In the genomic region with DNA sequence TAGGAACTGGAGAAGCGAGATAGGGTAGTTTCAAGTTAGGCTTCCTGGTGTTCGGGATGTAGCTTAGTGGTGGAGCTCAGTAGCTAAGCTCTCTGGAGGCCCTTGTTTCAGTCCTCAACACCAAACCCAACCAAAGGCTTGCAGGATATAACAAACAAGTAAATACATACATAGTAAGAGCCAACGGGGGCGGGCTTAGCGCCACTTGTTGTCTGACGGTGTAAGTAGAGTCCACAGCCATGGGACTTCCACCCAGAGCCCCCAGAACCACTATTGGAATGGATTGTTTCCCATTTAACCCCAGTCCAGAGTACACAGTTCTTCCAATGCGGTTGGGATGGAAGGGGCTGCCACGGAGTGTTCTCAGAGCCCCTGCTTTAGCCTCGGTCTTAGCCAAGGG, we compare ENCODE assay signal across 8 mouse cellular contexts. TPM values are rescaled to one million over a fixed set of nuclear protein-coding genes. Genes with fewer than 3 reads are reported as not detected.
DNase-seq lines count a peak whose midpoint lies in the region; ATAC-seq and TF ChIP-seq lines count a peak whose summit lies in the region.

No protein-coding gene starts in this region.

- H3K36me3 ChIP-seq in heart, embryonic 10.5 days: peaks cover 32% of the 10 kb centered on the region
- H3K36me3 ChIP-seq in ES-E14 (ENCODE audit: control insufficient read depth, insufficient read depth, low read length, poor library complexity, severe bottlenecking) (peaks cover 8% of the 10 kb centered on the region; the same call in 1 of the 2 replicates), macrophage (ENCODE audit: inconsistent target) (no peaks in the 10 kb centered on the region)
- no peaks in the 10 kb centered on the region for H3K36me3 ChIP-seq in hindbrain, embryonic 11.5 days (ENCODE audit: control insufficient read depth, insufficient read depth, low read length)

- 22% methylated on average over 9 of the region's 9 CpGs for WGBS in heart, embryonic 10.5 days
- 34% methylated on average over 9 of the region's 9 CpGs for WGBS in hindbrain, embryonic 11.5 days
- WGBS in macrophage (ENCODE audit: missing documents): 41% methylated on average over 9 of the region's 9 CpGs
- WGBS in cerebellum, adult 2 months: 34% methylated on average over 9 of the region's 9 CpGs

- peaks cover 43% of the 10 kb centered on the region for H3K4me1 ChIP-seq in heart, embryonic 10.5 days
- peaks cover 5 to 26% of the 10 kb centered on the region in 2 experiments for H3K4me1 ChIP-seq in ES-E14 (ENCODE audit: control insufficient read depth in 2 of 2, insufficient read depth in 2 of 2, low read length in 2 of 2, poor library complexity in 1 of 2)
- peaks cover 13% of the 10 kb centered on the region for H3K4me1 ChIP-seq in hindbrain, embryonic 11.5 days (replicated peaks; ENCODE audit: control insufficient read depth, insufficient read depth, low read length)
- H3K4me1 ChIP-seq in cerebellum, adult 2 months (ENCODE audit: control insufficient read depth, insufficient read depth, low read length): peaks cover 5% of the 10 kb centered on the region

- no peak for TF ChIP-seq CTCF in cerebellum, adult 2 months (IDR thresholded peaks at IDR 0.05; ENCODE audit: borderline replicate concordance, insufficient read depth, low read depth, low read length)

- peak overlapping the region; percentile 98 for H3K4me3 ChIP-seq in heart, embryonic 10.5 days
- peak overlapping the region; percentile 88; a peak in 2 of 4 replicates for H3K4me3 ChIP-seq in ES-E14 (ENCODE audit: insufficient read depth in 1 of 2, low read depth in 1 of 2, low read length in 2 of 2, poor library complexity in 1 of 2, severe bottlenecking in 1 of 2)
- H3K4me3 ChIP-seq in hindbrain, embryonic 11.5 days (ENCODE audit: low read depth, low read length): peak overlapping the region; percentile 86; the same call in 1 of the 2 replicates
- peak overlapping the region; percentile 18; the same call in 1 of the 2 replicates for H3K4me3 ChIP-seq in macrophage (ENCODE audit: inconsistent target)
- H3K4me3 ChIP-seq in cerebellum, adult 2 months (replicated peaks; ENCODE audit: insufficient read depth, low read depth, low read length): no peak overlapping the region

- H3K4me2 ChIP-seq in hindbrain, embryonic 11.5 days (replicated peaks; ENCODE audit: low read depth, low read length): peak overlapping the region; percentile 93

- in situ Hi-C loops in ES-E14 (cut with MboI; ENCODE audit: low sequenced_read_pairs in 2 of 2, unreplicated experiment in 2 of 2): no loop called here

- DNase-seq in heart, embryonic 10.5 days (ENCODE audit: low spot score): peak; percentile 74
- DNase-seq in heart, adult 18-20 months: no peak
- no peak for DNase-seq in ES-E14 (ENCODE audit: low read depth, low spot score)
- no peak for DNase-seq in hindbrain, embryonic 11.5 days (ENCODE audit: low spot score)
- DNase-seq in thymus, postnatal 36 days: no peak
- no peak for DNase-seq in cerebellum, adult 2 months
- DNase-seq in layer of hippocampus, adult 8-10 months (ENCODE audit: low spot score in 2 of 2): no peak

- H3K9me3 ChIP-seq in heart, embryonic 10.5 days: no peaks in the 10 kb centered on the region
- no peaks in the 10 kb centered on the region for H3K9me3 ChIP-seq in ES-E14 (ENCODE audit: control insufficient read depth, insufficient read depth, low read depth, low read length)
- H3K9me3 ChIP-seq in hindbrain, embryonic 11.5 days (ENCODE audit: control insufficient read depth, low read length): no peaks in the 10 kb centered on the region

- H3K27ac ChIP-seq in heart, embryonic 10.5 days: peak overlapping the region; percentile 98
- H3K27ac ChIP-seq in ES-E14 (ENCODE audit: insufficient read depth, low read depth, low read length, poor library complexity, severe bottlenecking): no peak overlapping the region
- no peak overlapping the region for H3K27ac ChIP-seq in hindbrain, embryonic 11.5 days (ENCODE audit: low read depth, low read length)
- H3K27ac ChIP-seq in macrophage: no peak overlapping the region
- no peak overlapping the region for H3K27ac ChIP-seq in cerebellum, adult 2 months (ENCODE audit: insufficient read depth, low read length)

- no peaks in the 10 kb centered on the region for H3K79me2 ChIP-seq in macrophage (ENCODE audit: inconsistent target)

- no peak for TF ChIP-seq POLR2A in cerebellum, adult 2 months (IDR thresholded peaks at IDR 0.05; ENCODE audit: borderline replicate concordance, insufficient read depth, low read length)

- no peak for ATAC-seq in hindbrain, embryonic 11.5 days (ENCODE audit: low FRiP score)

- no peak overlapping the region for H3K9ac ChIP-seq in ES-E14 (ENCODE audit: insufficient read depth, low read depth, low read length, poor library complexity, severe bottlenecking)
- no peak overlapping the region for H3K9ac ChIP-seq in hindbrain, embryonic 11.5 days (ENCODE audit: low read depth, low read length)

- H3K27me3 ChIP-seq in heart, embryonic 10.5 days (ENCODE audit: insufficient read depth, poor library complexity, severe bottlenecking): peaks cover 12% of the 10 kb centered on the region
- no peaks in the 10 kb centered on the region; the same call in 1 of the 2 replicates for H3K27me3 ChIP-seq in hindbrain, embryonic 11.5 days (ENCODE audit: control insufficient read depth, insufficient read depth, low read length)
- H3K27me3 ChIP-seq in cerebellum, adult 2 months (ENCODE audit: control insufficient read depth, insufficient read depth, low read length): no peaks in the 10 kb centered on the region

RNA-seq across cellular contexts. Expression of a gene that starts 0.4 kb away (rescaled TPM):
- 397 and 462 TPM in 2 replicates for polyA plus RNA-seq in heart, embryonic 10.5 days (2016; fragmentation: Nextera tagmentation; extraction: Ambion mirVana)
- 10 to 100 TPM; 42.2 to 46.6 TPM for total RNA-seq in heart, adult 18-20 months (2021)
- 46.7 and 58.2 TPM in 2 replicates for total RNA-seq in ES-E14 (2012; rRNA removed)
- 135 and 152 TPM in 2 replicates for polyA plus RNA-seq in hindbrain, embryonic 11.5 days (2014; fragmentation: Nextera tagmentation; extraction: Ambion mirVana)
- 10 to 100 TPM in 3 of 26 experiments, 1 to 10 TPM in 18, under 1 TPM in 2, not detected in 3; 0.32 to 17.4 (median 2.7) TPM for total RNA-seq in macrophage (2018; cell fraction: chromatin; rRNA removed)
- 1 to 10 TPM in 3 of 26 experiments, under 1 TPM in 23; 0.25 to 1.3 (median 0.58) TPM for total RNA-seq in macrophage (2018; cell fraction: cytosol; rRNA removed)
- total RNA-seq in macrophage (2018; cell fraction: nucleus; rRNA removed): 1 to 10 TPM in 15 of 26 experiments, under 1 TPM in 9, not detected in 2; 0.38 to 7.1 (median 1.2) TPM
- 0.40 to 3.3 TPM (median 0.44 TPM) in 3 replicates for polyA plus RNA-seq in macrophage (2018)
- 66.8 and 67.2 TPM in 2 replicates for polyA plus RNA-seq in cerebellum, adult 2 months (2012; rRNA removed)
- total RNA-seq in layer of hippocampus, adult 8-10 months (2022): 10 to 100 TPM; 88.7 to 99.2 (median 95.5) TPM

RNA-seq across cellular contexts. Expression of a gene that starts 15.3 kb away (rescaled TPM):
- polyA plus RNA-seq in heart, embryonic 10.5 days (2016; fragmentation: Nextera tagmentation; extraction: Ambion mirVana): 0.57 and 2.4 TPM in 2 replicates
- total RNA-seq in heart, adult 18-20 months (2021): 1 to 10 TPM; 1.6 to 3.3 TPM
- 0.98 and 1.7 TPM in 2 replicates for total RNA-seq in ES-E14 (2012; rRNA removed)
- 2.2 and 2.8 TPM in 2 replicates for polyA plus RNA-seq in hindbrain, embryonic 11.5 days (2014; fragmentation: Nextera tagmentation; extraction: Ambion mirVana)
- 100 to 1,000 TPM in 3 of 26 experiments, 10 to 100 TPM in 21, 1 to 10 TPM in 2; 4.8 to 111 (median 39.0) TPM for total RNA-seq in macrophage (2018; cell fraction: chromatin; rRNA removed)
- total RNA-seq in macrophage (2018; cell fraction: cytosol; rRNA removed): 10 to 100 TPM in 24 of 26 experiments, 1 to 10 TPM in 2; 5.7 to 53.2 (median 22.6) TPM
- total RNA-seq in macrophage (2018; cell fraction: nucleus; rRNA removed): 100 to 1,000 TPM in 2 of 26 experiments, 10 to 100 TPM in 22, 1 to 10 TPM in 2; 5.9 to 112 (median 36.9) TPM
- polyA plus RNA-seq in macrophage (2018): 6.1 to 22.8 TPM (median 15.9 TPM) in 3 replicates
- 9.3 and 9.8 TPM in 2 replicates for polyA plus RNA-seq in cerebellum, adult 2 months (2012; rRNA removed)
- total RNA-seq in layer of hippocampus, adult 8-10 months (2022): 10 to 100 TPM in 2 of 4 experiments, 1 to 10 TPM in 2; 6.4 to 20.4 (median 12.1) TPM

RNA-seq across cellular contexts. Expression of a gene that starts 22.6 kb away (rescaled TPM):
- polyA plus RNA-seq in heart, embryonic 10.5 days (2016; fragmentation: Nextera tagmentation; extraction: Ambion mirVana): 43.4 and 64.1 TPM in 2 replicates
- total RNA-seq in heart, adult 18-20 months (2021): 10 to 100 TPM; 11.6 to 13.8 TPM
- 85.9 and 120 TPM in 2 replicates for total RNA-seq in ES-E14 (2012; rRNA removed)
- polyA plus RNA-seq in hindbrain, embryonic 11.5 days (2014; fragmentation: Nextera tagmentation; extraction: Ambion mirVana): 67.6 and 75.0 TPM in 2 replicates
- total RNA-seq in macrophage (2018; cell fraction: chromatin; rRNA removed): 10 to 100 TPM; 19.8 to 71.7 (median 52.5) TPM
- total RNA-seq in macrophage (2018; cell fraction: cytosol; rRNA removed): 10 to 100 TPM; 17.2 to 29.8 (median 24.8) TPM
- total RNA-seq in macrophage (2018; cell fraction: nucleus; rRNA removed): 10 to 100 TPM; 12.5 to 45.6 (median 25.3) TPM
- 26.5 to 32.5 TPM (median 27.1 TPM) in 3 replicates for polyA plus RNA-seq in macrophage (2018)
- polyA plus RNA-seq in cerebellum, adult 2 months (2012; rRNA removed): 66.3 and 70.3 TPM in 2 replicates
- 10 to 100 TPM; 54.4 to 64.1 (median 56.3) TPM for total RNA-seq in layer of hippocampus, adult 8-10 months (2022)

RNA-seq across cellular contexts. Expression of a gene that starts 25.9 kb away (rescaled TPM):
- 101 and 166 TPM in 2 replicates for polyA plus RNA-seq in heart, embryonic 10.5 days (2016; fragmentation: Nextera tagmentation; extraction: Ambion mirVana)
- 1 to 10 TPM; 5.7 to 6.4 TPM for total RNA-seq in heart, adult 18-20 months (2021)
- total RNA-seq in ES-E14 (2012; rRNA removed): 77.0 and 83.8 TPM in 2 replicates
- 277 and 314 TPM in 2 replicates for polyA plus RNA-seq in hindbrain, embryonic 11.5 days (2014; fragmentation: Nextera tagmentation; extraction: Ambion mirVana)
- total RNA-seq in macrophage (2018; cell fraction: chromatin; rRNA removed): 10 to 100 TPM in 1 of 26 experiments, 1 to 10 TPM in 2, under 1 TPM in 1, not detected in 22; 0.74 to 11.0 (median 1.5) TPM
- total RNA-seq in macrophage (2018; cell fraction: cytosol; rRNA removed): under 1 TPM in 4 of 26 experiments, not detected in 22; 0.05 to 0.13 (median 0.10) TPM
- total RNA-seq in macrophage (2018; cell fraction: nucleus; rRNA removed): 1 to 10 TPM in 2 of 26 experiments, under 1 TPM in 1, not detected in 23; 0.23 to 1.5 (median 1.1) TPM
- 0.10 TPM in 1 of 3 replicates, not detected in the others for polyA plus RNA-seq in macrophage (2018)
- polyA plus RNA-seq in cerebellum, adult 2 months (2012; rRNA removed): 97.4 and 108 TPM in 2 replicates
- 100 to 1,000 TPM; 295 to 399 (median 333) TPM for total RNA-seq in layer of hippocampus, adult 8-10 months (2022)

RNA-seq across cellular contexts. Expression of a gene that starts 49.8 kb away (rescaled TPM):
- 0.17 and 0.21 TPM in 2 replicates for polyA plus RNA-seq in heart, embryonic 10.5 days (2016; fragmentation: Nextera tagmentation; extraction: Ambion mirVana)
- total RNA-seq in heart, adult 18-20 months (2021): under 1 TPM; 0.45 to 0.82 TPM
- total RNA-seq in ES-E14 (2012; rRNA removed): 2.5 and 5.8 TPM in 2 replicates
- polyA plus RNA-seq in hindbrain, embryonic 11.5 days (2014; fragmentation: Nextera tagmentation; extraction: Ambion mirVana): 2.4 and 2.5 TPM in 2 replicates
- total RNA-seq in macrophage (2018; cell fraction: chromatin; rRNA removed): 1 to 10 TPM in 9 of 26 experiments, under 1 TPM in 6, not detected in 11; 0.51 to 2.3 (median 1.2) TPM
- under 1 TPM in 14 of 26 experiments, not detected in 12; 0.09 to 0.42 (median 0.19) TPM for total RNA-seq in macrophage (2018; cell fraction: cytosol; rRNA removed)
- 1 to 10 TPM in 6 of 26 experiments, under 1 TPM in 5, not detected in 15; 0.50 to 2.0 (median 1.2) TPM for total RNA-seq in macrophage (2018; cell fraction: nucleus; rRNA removed)
- polyA plus RNA-seq in macrophage (2018): 0.27 TPM in 1 of 3 replicates, not detected in the others
- 10.7 and 13.0 TPM in 2 replicates for polyA plus RNA-seq in cerebellum, adult 2 months (2012; rRNA removed)
- 10 to 100 TPM; 57.5 to 73.5 (median 60.4) TPM for total RNA-seq in layer of hippocampus, adult 8-10 months (2022)

Comparison
In these comparisons a context has a peak if more than half of its experiments do, and no peak if none do; other contexts are left out.
1. RNA of a gene that starts 0.4 kb away (polyA plus RNA-seq): 397 to 462 TPM in heart, embryonic 10.5 days, 135 to 152 TPM in hindbrain, embryonic 11.5 days and 66.8 to 67.2 TPM in cerebellum, adult 2 months; 0.40 to 3.3 TPM in macrophage; every median in the first group is over 10 times any median in the second.